Mouse (Mus musculus) kidney, postnatal 0 days (tissue): ENCODE data around the gene Gm20696. TPM values are rescaled to one million over a fixed set of nuclear protein-coding genes. Genes with fewer than 3 reads are reported as not detected.

Source experiments
- ATAC-seq: fragments of 200-750 bp; cut with Nextera tagmentation; replicated peaks from 2 replicates; pipeline ENCODE4 v1.8.0; 2017; ENCODE audit warnings: low read depth, moderate number of reproducible peaks, moderate TSS enrichment, moderate library complexity; ENCODE audit not compliant: low FRiP score
- DNase-seq: peaks from one replicate; pipeline ENCODE4 v3.0.0-alpha.2; 2016; ENCODE audit warnings: low spot score
- H3K27ac ChIP-seq: fragments of 300-500 bp; sonication (generic); 2 replicates; pipeline ENCODE4 v1.5.1; 2014; ENCODE audit warnings: mild to moderate bottlenecking
- H3K27me3 ChIP-seq: fragments of 300-500 bp; sonication (generic); 2 replicates; pipeline ENCODE4 v1.6.1; 2014; ENCODE audit warnings: low read length, mixed read lengths; ENCODE audit not compliant: insufficient read depth
- H3K36me3 ChIP-seq: fragments of 300-500 bp; sonication (generic); 2 replicates; pipeline ENCODE4 v1.6.1; 2014; ENCODE audit warnings: low read length, mixed read lengths; ENCODE audit not compliant: insufficient read depth
- H3K4me1 ChIP-seq: fragments of 300-500 bp; sonication (generic); replicated peaks from 2 replicates; pipeline ENCODE4 v1.6.1; 2014; ENCODE audit warnings: antibody characterized with exemption, low read length, mixed read lengths; ENCODE audit not compliant: insufficient read depth
- H3K4me2 ChIP-seq: fragments of 300-500 bp; sonication (generic); 2 replicates; pipeline ENCODE4 v1.6.1; 2014; ENCODE audit warnings: mild to moderate bottlenecking, low read length, moderate library complexity, mixed read lengths
- H3K4me3 ChIP-seq: fragments of 300-500 bp; sonication (generic); replicated peaks from 2 replicates; pipeline ENCODE4 v1.5.1; 2014; ENCODE audit warnings: low read depth, low read length
- H3K9ac ChIP-seq: fragments of 300-500 bp; sonication (generic); 2 replicates; pipeline ENCODE4 v1.6.1; 2014; ENCODE audit warnings: low read depth, low read length
- H3K9me3 ChIP-seq: fragments of 300-500 bp; sonication (generic); replicated peaks from 2 replicates; pipeline ENCODE4 v1.6.1; 2016; ENCODE audit warnings: low read length, inconsistent platforms, mixed read lengths
- CTCF ChIP-seq: IDR thresholded peaks from 2 replicates; pipeline ENCODE4 v1.5.1; 2016; ENCODE audit warnings: antibody characterized with exemption, low read depth, mild to moderate bottlenecking, moderate library complexity
- WGBS: fragments of 180-500 bp; shearing (Covaris S2); extraction: QIAGEN DNeasy Blood & Tissue Kit; methylation state at CpG from one replicate; pipeline ENCODE4 v1.1.7; 2014; 5-methylcytosine and 5-hydroxymethylcytosine counted together
- polyA plus RNA-seq: library from polyadenylated mRNA; unstranded; fragments of >200 nt; fragmentation: Nextera tagmentation; extraction: Ambion mirVana; gene quantifications from 2 replicates; pipeline ENCODE4 v1.2.1, GENCODE M21; 2015

Gm20696 gene
- polyA plus RNA-seq, 1 experiment from 2014 or later = 1.7 TPM

GRCm38 (mm10) chr6:99425044-99425443 lies 241.6 kb downstream of the Gm20696 start:
- TF ChIP-seq CTCF = no peak

GRCm38 (mm10) chr6:99420666-99421065 lies 245.9 kb downstream of the Gm20696 start:
- no peak for TF ChIP-seq CTCF
- Histone ChIP-seq H3K27ac (no peak overlapping the region), H3K9me3 (no peaks in the 10 kb centered on the region), H3K9ac (no peak overlapping the region), H3K4me3 (no peak overlapping the region), H3K36me3 (no peaks in the 10 kb centered on the region), H3K27me3 (no peaks in the 10 kb centered on the region), H3K4me2 (no peak overlapping the region), H3K4me1 (no peaks in the 10 kb centered on the region)
- no peak for ATAC-seq
- no peak for DNase-seq
- WGBS = 88% methylated on average over 8 of the region's 8 CpGs

More at GRCm38 (mm10) chr6:99425044-99425443, 241.6 kb downstream of the Gm20696 start:
- Histone ChIP-seq H3K27me3 (no peaks in the 10 kb centered on the region), H3K36me3 (no peaks in the 10 kb centered on the region), H3K27ac (no peak overlapping the region), H3K4me3 (no peak overlapping the region), H3K4me2 (no peak overlapping the region), H3K9me3 (no peaks in the 10 kb centered on the region), H3K4me1 (no peaks in the 10 kb centered on the region), H3K9ac (no peak overlapping the region)
- WGBS = 52% methylated on average over 3 of the region's 3 CpGs
- ATAC-seq = no peak
- DNase-seq = peak; percentile 34

DNA sequence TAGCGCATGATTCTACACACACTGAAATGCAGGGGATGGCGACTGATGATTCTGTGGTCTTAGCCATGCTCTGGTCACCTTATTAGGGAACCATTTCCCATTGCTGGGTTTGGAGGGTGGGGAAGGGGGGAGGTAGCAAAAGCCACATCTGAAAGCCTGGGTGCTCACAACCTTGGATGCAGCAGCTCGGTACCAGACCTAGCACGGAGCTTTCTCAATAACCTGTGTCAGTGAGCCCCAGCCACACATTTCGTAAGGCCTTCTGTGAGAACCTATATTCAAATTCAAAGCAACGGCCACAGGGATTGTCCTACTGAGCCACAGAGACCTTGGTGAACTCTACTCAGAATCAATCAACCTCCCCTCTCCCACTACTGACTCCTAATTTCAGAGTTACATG lies 254.0 kb downstream of the Gm20696 start:
- Histone ChIP-seq H3K27ac (no peak overlapping the region), H3K36me3 (no peaks in the 10 kb centered on the region), H3K9me3 (no peaks in the 10 kb centered on the region), H3K4me3 (no peak overlapping the region), H3K4me1 (no peaks in the 10 kb centered on the region; the same call in 1 of the 2 replicates), H3K4me2 (no peak overlapping the region), H3K27me3 (no peaks in the 10 kb centered on the region), H3K9ac (no peak overlapping the region)
- 89% methylated on average over 6 of the region's 6 CpGs for WGBS
- ATAC-seq (no peak), DNase-seq (no peak)
- no peak for TF ChIP-seq CTCF

- Histone ChIP-seq H3K4me1 (peaks cover 5% of the 10 kb centered on the region; the same call in 1 of the 2 replicates), H3K4me2 (no peak overlapping the region), H3K9me3 (no peaks in the 10 kb centered on the region), H3K4me3 (no peak overlapping the region), H3K9ac (no peak overlapping the region), H3K27ac (no peak overlapping the region), H3K36me3 (no peaks in the 10 kb centered on the region), H3K27me3 (no peaks in the 10 kb centered on the region)
- DNase-seq = no peak
- TF ChIP-seq CTCF = no peak
- 90% methylated on average over 5 of the region's 5 CpGs for WGBS
- ATAC-seq = no peak
Observed at GRCm38 (mm10) chr6:99409602-99410001, 257.0 kb downstream of the Gm20696 start.

DNA sequence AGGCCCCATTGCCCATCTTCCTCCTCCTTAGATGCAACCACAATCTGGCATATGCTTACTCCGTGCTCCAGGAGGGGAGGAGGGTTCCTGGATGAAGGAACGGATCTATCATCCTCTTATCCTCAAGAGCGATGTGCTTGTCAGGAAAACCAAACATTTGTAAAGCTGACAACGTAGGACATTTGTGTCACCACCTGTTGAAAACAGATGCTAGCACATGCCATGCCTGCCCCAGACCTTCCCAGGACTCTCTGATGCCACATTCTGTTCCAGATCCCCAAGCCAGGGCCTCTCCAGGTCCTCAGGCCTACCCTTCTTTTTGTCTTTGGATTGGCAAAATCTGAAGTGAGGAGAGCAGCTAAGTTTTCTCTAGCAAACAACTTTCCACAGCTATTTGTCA lies 257.7 kb downstream of the Gm20696 start:
- WGBS = 89% methylated on average over 4 of the region's 4 CpGs
- Histone ChIP-seq H3K4me2 (no peak overlapping the region), H3K36me3 (no peaks in the 10 kb centered on the region), H3K4me3 (no peak overlapping the region), H3K27me3 (no peaks in the 10 kb centered on the region), H3K4me1 (peaks cover 5% of the 10 kb centered on the region; the same call in 1 of the 2 replicates), H3K9me3 (no peaks in the 10 kb centered on the region), H3K9ac (no peak overlapping the region), H3K27ac (no peak overlapping the region)
- DNase-seq (no peak), ATAC-seq (no peak)
- TF ChIP-seq CTCF = no peak

- Histone ChIP-seq H3K9ac (no peak overlapping the region), H3K9me3 (no peaks in the 10 kb centered on the region), H3K4me3 (no peak overlapping the region), H3K4me1 (peaks cover 5% of the 10 kb centered on the region; the same call in 1 of the 2 replicates), H3K4me2 (no peak overlapping the region), H3K27ac (no peak overlapping the region), H3K27me3 (no peaks in the 10 kb centered on the region), H3K36me3 (no peaks in the 10 kb centered on the region)
- no peak for DNase-seq
- ATAC-seq = no peak
- TF ChIP-seq CTCF = no peak
- 86% methylated on average over 6 of the region's 6 CpGs for WGBS
Observed at GRCm38 (mm10) chr6:99403755-99404390, 262.7 kb downstream of the Gm20696 start.

DNA sequence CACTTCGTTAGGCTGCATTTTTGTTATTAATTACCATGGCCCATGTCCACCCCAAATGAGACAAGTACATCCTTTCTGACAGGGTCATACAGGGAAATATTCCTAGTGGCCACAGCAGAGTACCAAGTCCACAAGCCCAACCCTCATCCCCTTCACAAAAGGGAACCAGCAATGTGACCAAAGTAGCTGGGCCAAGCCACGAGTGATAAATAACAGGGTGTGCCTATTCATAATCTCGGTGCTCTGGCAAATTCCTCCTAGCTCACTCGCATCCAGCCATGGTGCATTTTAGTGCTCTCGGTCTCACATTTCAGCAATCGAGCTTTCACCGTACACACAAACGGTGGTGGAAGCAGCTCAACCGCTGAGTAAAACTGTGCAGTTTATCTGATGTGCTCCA lies 263.7 kb downstream of the Gm20696 start:
- no peak overlapping the region for H3K27ac ChIP-seq
- H3K4me3 ChIP-seq = no peak overlapping the region
- H3K27me3 ChIP-seq = no peaks in the 10 kb centered on the region
- H3K36me3 ChIP-seq = no peaks in the 10 kb centered on the region
- 45% methylated on average over 9 of the region's 9 CpGs for WGBS
- ATAC-seq = no peak
- no peak overlapping the region for H3K4me2 ChIP-seq
- H3K9me3 ChIP-seq = no peaks in the 10 kb centered on the region
- H3K9ac ChIP-seq = no peak overlapping the region
- no peak for TF ChIP-seq CTCF
- peaks cover 5% of the 10 kb centered on the region; the same call in 1 of the 2 replicates for H3K4me1 ChIP-seq
- no peak for DNase-seq
